In the genomic region with DNA sequence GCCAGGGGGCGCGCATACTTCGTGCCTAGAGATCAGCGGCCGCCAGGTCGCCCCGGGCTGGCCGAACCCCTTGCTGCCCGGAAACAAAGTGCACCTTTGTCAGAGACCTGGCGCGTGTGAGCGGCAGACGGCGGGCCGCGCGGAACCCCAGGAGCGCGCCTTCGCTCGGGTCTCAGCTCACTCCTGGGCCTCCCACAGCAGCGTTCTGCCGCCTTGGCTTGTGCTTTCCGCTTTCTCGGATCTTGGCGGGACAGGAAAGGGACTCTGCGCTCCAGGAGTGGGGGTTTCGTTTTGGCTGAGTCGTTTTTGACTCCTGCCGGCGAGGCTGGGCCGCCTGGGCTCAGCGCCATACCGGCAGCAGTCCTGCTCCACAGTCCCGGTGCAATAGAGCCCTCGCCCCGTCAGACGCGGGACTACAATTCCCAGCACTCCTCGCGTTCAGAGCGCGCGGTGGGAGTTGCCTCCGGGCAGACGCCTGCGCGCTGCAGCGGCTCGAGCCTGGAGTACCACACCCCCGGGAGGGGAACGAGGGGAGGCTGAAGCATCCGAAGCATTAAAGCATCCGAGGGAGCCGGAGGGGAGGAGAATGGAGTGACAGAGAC, we compare ENCODE assay signal across 8 mouse cellular contexts. TPM values are rescaled to one million over a fixed set of nuclear protein-coding genes. Genes with fewer than 3 reads are reported as not detected.
DNase-seq lines count a peak whose midpoint lies in the region; ATAC-seq lines count a peak whose summit lies in the region.

A gene (plus strand): TSS at position 36 of the 602 bp plus-strand sequence.

- peak; percentile 97 for DNase-seq in ZHBTc4 (ENCODE audit: low read depth, low spot score)
- peak; percentile 91 for DNase-seq in gastrocnemius, adult 8-10 months (ENCODE audit: low spot score in 2 of 2)
- peak; percentile 67 for DNase-seq in hindlimb bud, embryonic 11.5 days (ENCODE audit: extremely low spot score, low read depth, low spot score)
- peak; percentile 94 to 95 for DNase-seq in left cerebral cortex, adult 8-10 months (ENCODE audit: low spot score in 2 of 2)
- peak; percentile 97 for DNase-seq in right cerebral cortex, postnatal 10 days (ENCODE audit: low spot score in 2 of 2)
- DNase-seq in urinary bladder, postnatal 25 days (ENCODE audit: low spot score) = peak; percentile 95

- H3K36me3 ChIP-seq in megakaryocyte, embryonic 14.5 days (replicated peaks; ENCODE audit: low read length) = no peaks in the 10 kb centered on the region

- peaks cover 36% of the 10 kb centered on the region for H3K4me1 ChIP-seq in megakaryocyte, embryonic 14.5 days

- peak within 1 kb of the TSS; percentile 97 for H3K4me3 ChIP-seq in megakaryocyte, embryonic 14.5 days (replicated peaks)

- H3K27me3 ChIP-seq in megakaryocyte, embryonic 14.5 days (replicated peaks) = no peaks in the 10 kb centered on the region

- no peaks in the 10 kb centered on the region for H3K9me3 ChIP-seq in megakaryocyte, embryonic 14.5 days

- ATAC-seq in common myeloid progenitor, adult 5-6 weeks (replicated peaks; ENCODE audit: low read depth, poor library complexity, severe bottlenecking) = peak; percentile 88

RNA-seq across cellular contexts. Expression of the gene that starts here (rescaled TPM):
- 2.1 and 3.3 TPM in 2 replicates for total RNA-seq in common myeloid progenitor, adult 5-6 weeks (2017)
- total RNA-seq in gastrocnemius, adult 8-10 months (2022) = 1 to 10 TPM; 2.4 to 4.0 (median 2.7) TPM
- 10 to 100 TPM; 15.6 to 20.6 (median 17.7) TPM for total RNA-seq in left cerebral cortex, adult 8-10 months (2022)
- polyA plus RNA-seq in megakaryocyte, embryonic 14.5 days (2012; ENCODE audit: insufficient read depth, low replicate concordance) = 0.25 and 5.0 TPM in 2 replicates

Comparison
In these comparisons a context has a peak if more than half of its experiments do, and no peak if none do; other contexts are left out.
1. Peak in every context shown above with its lines: DNase-seq, ATAC-seq and H3K4me3 ChIP-seq.